8 mouse cellular contexts compared by ENCODE assay signal in genomic region chr4:136742677-136743076, GRCm38 (mm10).
DNase-seq lines count a peak whose midpoint lies in the region; ATAC-seq lines count a peak whose summit lies in the region.
"Had no signal": no experiment of that assay in that cellular context is flagged by ENCODE, and none has a peak within 500 bp of the region (broad histone marks: within the 10 kb centered on the region; RNA-seq: fewer than 3 reads in every experiment).

No protein-coding gene starts in this region.

- DNase-seq in adrenal gland, postnatal 10 days = peak; percentile 84
- peak; percentile 70 to 77 for DNase-seq in cerebellum, postnatal 10 days
- no peak for DNase-seq in urinary bladder, postnatal 25 days (ENCODE audit: low spot score)
- no peak for DNase-seq in natural killer cell, adult 2 months (ENCODE audit: low spot score in 2 of 2)

- WGBS in heart, embryonic 15.5 days = 10% methylated on average over 5 of the region's 5 CpGs
- WGBS in kidney, embryonic 15.5 days = 11% methylated on average over 5 of the region's 5 CpGs
- WGBS in midbrain, embryonic 13.5 days = 4% methylated on average over 5 of the region's 5 CpGs

- peaks cover 12% of the 10 kb centered on the region for H3K27me3 ChIP-seq in heart, embryonic 15.5 days
- no peaks in the 10 kb centered on the region for H3K27me3 ChIP-seq in kidney, embryonic 15.5 days
- no peaks in the 10 kb centered on the region for H3K27me3 ChIP-seq in midbrain, embryonic 13.5 days
- H3K27me3 ChIP-seq: liver, embryonic 15.5 days had no signal

- peaks cover 44% of the 10 kb centered on the region for H3K4me1 ChIP-seq in heart, embryonic 15.5 days (replicated peaks)
- H3K4me1 ChIP-seq in kidney, embryonic 15.5 days = peaks cover 68% of the 10 kb centered on the region
- H3K4me1 ChIP-seq in midbrain, embryonic 13.5 days (replicated peaks) = peaks cover 94% of the 10 kb centered on the region
- H3K4me1 ChIP-seq: liver, embryonic 15.5 days had no signal

- H3K4me3 ChIP-seq in heart, embryonic 15.5 days = no peak overlapping the region
- no peak overlapping the region for H3K4me3 ChIP-seq in kidney, embryonic 15.5 days (replicated peaks)
- no peak overlapping the region for H3K4me3 ChIP-seq in midbrain, embryonic 13.5 days (replicated peaks)
- H3K4me3 ChIP-seq: liver, embryonic 15.5 days had no signal

- H3K9me3 ChIP-seq in heart, embryonic 15.5 days (replicated peaks) = no peaks in the 10 kb centered on the region
- H3K9me3 ChIP-seq in kidney, embryonic 15.5 days (replicated peaks) = no peaks in the 10 kb centered on the region
- H3K9me3 ChIP-seq in midbrain, embryonic 13.5 days = no peaks in the 10 kb centered on the region
- H3K9me3 ChIP-seq: liver, embryonic 15.5 days had no signal

- no peak overlapping the region for H3K4me2 ChIP-seq in heart, embryonic 15.5 days
- no peak overlapping the region for H3K4me2 ChIP-seq in kidney, embryonic 15.5 days
- no peak overlapping the region for H3K4me2 ChIP-seq in midbrain, embryonic 13.5 days (replicated peaks)
- H3K4me2 ChIP-seq: liver, embryonic 15.5 days had no signal

- no peaks in the 10 kb centered on the region for H3K36me3 ChIP-seq in heart, embryonic 15.5 days
- H3K36me3 ChIP-seq in kidney, embryonic 15.5 days = no peaks in the 10 kb centered on the region
- H3K36me3 ChIP-seq in midbrain, embryonic 13.5 days = peaks cover 3% of the 10 kb centered on the region; the same call in 1 of the 2 replicates
- H3K36me3 ChIP-seq: liver, embryonic 15.5 days had no signal

- H3K27ac ChIP-seq in heart, embryonic 15.5 days = peak overlapping the region; percentile 70
- peak overlapping the region; percentile 76 for H3K27ac ChIP-seq in kidney, embryonic 15.5 days
- H3K27ac ChIP-seq in midbrain, embryonic 13.5 days = peak overlapping the region; percentile 79
- H3K27ac ChIP-seq: liver, embryonic 15.5 days had no signal

- peak; percentile 73 for ATAC-seq in heart, embryonic 15.5 days (replicated peaks; ENCODE audit: insufficient number of reproducible peaks, insufficient read depth, low FRiP score, low read depth)
- ATAC-seq in kidney, embryonic 15.5 days (replicated peaks; ENCODE audit: low FRiP score) = peak; percentile 72
- ATAC-seq in midbrain, embryonic 13.5 days = peak; percentile 56

- no peak overlapping the region for H3K9ac ChIP-seq in heart, embryonic 15.5 days
- no peak overlapping the region for H3K9ac ChIP-seq in kidney, embryonic 15.5 days
- peak overlapping the region; percentile 32; the same call in 1 of the 2 replicates for H3K9ac ChIP-seq in midbrain, embryonic 13.5 days (replicated peaks)
- H3K9ac ChIP-seq: liver, embryonic 15.5 days had no signal

Comparison
In these comparisons a context has a peak if more than half of its experiments do, and no peak if none do; other contexts are left out.
1. DNase-seq: peak in adrenal gland, postnatal 10 days (single experiment) and cerebellum, postnatal 10 days (2 of 2); none in urinary bladder, postnatal 25 days (single experiment) and natural killer cell, adult 2 months (0 of 2).
2. Peak in every context shown above with its lines, with median percentiles within 50 percentile points of each other: ATAC-seq and H3K27ac ChIP-seq.